Mouse (Mus musculus) gastrocnemius, adult 18-20 months (tissue): ENCODE data around the gene Rgs1. TPM values are rescaled to one million over a fixed set of nuclear protein-coding genes. Genes with fewer than 3 reads are reported as not detected.

Source experiments
- DNase-seq: peaks from one replicate; pipeline ENCODE4 v3.0.0; 2021; ENCODE audit warnings: low spot score
- long read RNA-seq, 2 experiments: library from polyadenylated mRNA; stranded (forward); transcript quantifications; one replicate each; pipeline ENCODE4 v2.0.0; 2021
- total RNA-seq, 2 experiments: library from RNA; stranded (reverse); gene quantifications; 2 replicates each; pipeline ENCODE4 v1.2.3; 2021

The Rgs1 gene
- under 1 TPM in 1 of 2 experiments, not detected in 1; 0.11 TPM for total RNA-seq
- long read RNA-seq, experiment 1: 0 reads
- long read RNA-seq, experiment 2: 0 reads

GRCm38 (mm10) chr1:144248923-144249322, at the start of gene Rgs1:
Rgs1 (minus strand) TSS chr1:144249242.
- no peak for DNase-seq

- no peak for DNase-seq
Observed at GRCm38 (mm10) chr1:144283020-144284014, 34.3 kb upstream of the Rgs1 start.

GRCm38 (mm10) chr1:144280056-144280455, 31.0 kb upstream of the Rgs1 start:
- DNase-seq: no peak

GRCm38 (mm10) chr1:144272991-144273390, 23.9 kb upstream of the Rgs1 start:
- DNase-seq: no peak

- DNase-seq: no peak
Observed at GRCm38 (mm10) chr1:144269112-144269511, 20.1 kb upstream of the Rgs1 start.

GRCm38 (mm10) chr1:144267471-144268470, 18.7 kb upstream of the Rgs1 start:
- no peak for DNase-seq

- DNase-seq: no peak
Observed at GRCm38 (mm10) chr1:144264000-144264399, 15.0 kb upstream of the Rgs1 start.

GRCm38 (mm10) chr1:144262008-144262407, 13.0 kb upstream of the Rgs1 start:
- DNase-seq: no peak

- no peak for DNase-seq
Observed at GRCm38 (mm10) chr1:144258779-144259178, 9.7 kb upstream of the Rgs1 start.

GRCm38 (mm10) chr1:144256556-144257331, 7.7 kb upstream of the Rgs1 start:
- no peak for DNase-seq

GRCm38 (mm10) chr1:144248206-144248605, 836 bp downstream of the Rgs1 start:
- DNase-seq: no peak

- no peak for DNase-seq
Observed at GRCm38 (mm10) chr1:144247382-144247781, 1.7 kb downstream of the Rgs1 start.

- DNase-seq: no peak
Observed at GRCm38 (mm10) chr1:144243511-144243910, 5.5 kb downstream of the Rgs1 start.

GRCm38 (mm10) chr1:144239195-144239594, 9.8 kb downstream of the Rgs1 start:
- DNase-seq: no peak

GRCm38 (mm10) chr1:144215230-144215629, 33.8 kb downstream of the Rgs1 start:
- no peak for DNase-seq

GRCm38 (mm10) chr1:144210912-144211311, 38.1 kb downstream of the Rgs1 start:
- DNase-seq: no peak

GRCm38 (mm10) chr1:144206281-144207061, 42.6 kb downstream of the Rgs1 start:
- no peak for DNase-seq

GRCm38 (mm10) chr1:144204766-144205165, 44.3 kb downstream of the Rgs1 start:
- DNase-seq: no peak

- DNase-seq: no peak
Observed at GRCm38 (mm10) chr1:144202939-144203338, 46.1 kb downstream of the Rgs1 start.

GRCm38 (mm10) chr1:144200496-144200895, 48.5 kb downstream of the Rgs1 start:
- DNase-seq: peak; percentile 1
